Mouse (Mus musculus) testis, adult 2 months (tissue): ENCODE results near the gene Sdr39u1. TPM values are rescaled to one million over a fixed set of nuclear protein-coding genes. Genes with fewer than 3 reads are reported as not detected.

Source experiments
- H3K27ac ChIP-seq: fragments of 200-500 bp; 2 replicates; pipeline ENCODE4 v1.5.1; 2012; ENCODE audit warnings: low read depth, low read length; ENCODE audit not compliant: control insufficient read depth, insufficient read depth
- H3K27me3 ChIP-seq: fragments of 200-500 bp; 2 replicates; pipeline ENCODE4 v1.6.1; 2012; ENCODE audit warnings: mild to moderate bottlenecking, low read length, moderate library complexity; ENCODE audit not compliant: control insufficient read depth, insufficient read depth
- H3K36me3 ChIP-seq: fragments of 200-500 bp; 2 replicates; pipeline ENCODE4 v1.6.1; 2012; ENCODE audit warnings: mild to moderate bottlenecking, low read length; ENCODE audit not compliant: control insufficient read depth, insufficient read depth
- H3K4me1 ChIP-seq: fragments of 200-500 bp; 2 replicates; pipeline ENCODE4 v1.6.1; 2012; ENCODE audit warnings: low read length; ENCODE audit not compliant: control insufficient read depth, insufficient read depth
- H3K4me3 ChIP-seq: fragments of 200-500 bp; 2 replicates; pipeline ENCODE4 v1.5.1; 2012; ENCODE audit warnings: low read depth, mild to moderate bottlenecking, low read length, moderate library complexity, mixed read lengths; ENCODE audit not compliant: control insufficient read depth
- CTCF ChIP-seq: fragments of 200-500 bp; IDR thresholded peaks from 2 replicates; pipeline ENCODE4 v1.5.1; 2012; ENCODE audit warnings: low read depth, mild to moderate bottlenecking, inconsistent platforms, low read length, moderate library complexity; ENCODE audit not compliant: control insufficient read depth, insufficient read depth, insufficient replicate concordance
- POLR2A ChIP-seq: fragments of 200-500 bp; IDR thresholded peaks from 2 replicates; pipeline ENCODE4 v1.6.1; 2012; ENCODE audit warnings: low read depth, mild to moderate bottlenecking, inconsistent platforms, low read length, moderate library complexity; ENCODE audit not compliant: control insufficient read depth
- polyA plus RNA-seq: library from polyadenylated mRNA; depleted of rRNA; stranded (reverse); fragments of >200 nt; gene quantifications from 2 replicates; pipeline ENCODE4 v1.2.3, GENCODE M21; 2012

Gene Sdr39u1
- polyA plus RNA-seq, 1 experiment, result 50.7 TPM

- no peaks in the 10 kb centered on the region for H3K27me3 ChIP-seq
- H3K4me1 ChIP-seq, result peaks cover 4% of the 10 kb centered on the region
- no peak overlapping the region for H3K27ac ChIP-seq
- H3K36me3 ChIP-seq, result no peaks in the 10 kb centered on the region
- TF ChIP-seq POLR2A (no peak), CTCF (no peak)
- no peak overlapping the region for H3K4me3 ChIP-seq
Measured at GRCm38 (mm10) chr14:55929263-55929997, 29.3 kb upstream of the Sdr39u1 start.

DNA sequence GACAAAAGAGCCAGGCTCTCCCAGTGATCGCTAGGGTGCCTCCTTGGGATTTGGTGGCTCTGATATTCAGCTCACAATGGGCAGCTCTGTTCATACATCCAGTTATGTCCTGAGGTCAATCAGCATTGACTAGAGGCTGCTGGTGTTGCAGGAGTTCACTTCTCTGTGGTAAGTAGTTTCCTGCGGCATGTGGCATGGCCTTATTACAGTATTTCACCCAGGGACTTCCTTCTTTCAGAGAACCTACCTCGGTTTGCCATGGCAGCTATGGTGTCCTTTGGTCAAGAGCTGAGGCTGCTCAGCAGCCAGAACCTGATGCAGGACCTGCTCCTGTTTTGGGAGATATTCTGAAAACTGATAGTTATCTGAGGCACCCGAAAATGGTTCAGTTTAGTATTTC lies 26.8 kb upstream of the Sdr39u1 start:
- Histone ChIP-seq H3K4me3 (no peak overlapping the region), H3K27ac (no peak overlapping the region), H3K27me3 (no peaks in the 10 kb centered on the region), H3K4me1 (peaks cover 4% of the 10 kb centered on the region), H3K36me3 (no peaks in the 10 kb centered on the region)
- TF ChIP-seq CTCF (no peak), POLR2A (no peak)

- no peaks in the 10 kb centered on the region for H3K4me1 ChIP-seq
- no peaks in the 10 kb centered on the region for H3K27me3 ChIP-seq
- H3K4me3 ChIP-seq, result no peak overlapping the region
- H3K27ac ChIP-seq, result no peak overlapping the region
- TF ChIP-seq POLR2A, result no peak
- no peak for TF ChIP-seq CTCF
- H3K36me3 ChIP-seq, result no peaks in the 10 kb centered on the region
Measured at GRCm38 (mm10) chr14:55922475-55923232, 22.6 kb upstream of the Sdr39u1 start.

DNA sequence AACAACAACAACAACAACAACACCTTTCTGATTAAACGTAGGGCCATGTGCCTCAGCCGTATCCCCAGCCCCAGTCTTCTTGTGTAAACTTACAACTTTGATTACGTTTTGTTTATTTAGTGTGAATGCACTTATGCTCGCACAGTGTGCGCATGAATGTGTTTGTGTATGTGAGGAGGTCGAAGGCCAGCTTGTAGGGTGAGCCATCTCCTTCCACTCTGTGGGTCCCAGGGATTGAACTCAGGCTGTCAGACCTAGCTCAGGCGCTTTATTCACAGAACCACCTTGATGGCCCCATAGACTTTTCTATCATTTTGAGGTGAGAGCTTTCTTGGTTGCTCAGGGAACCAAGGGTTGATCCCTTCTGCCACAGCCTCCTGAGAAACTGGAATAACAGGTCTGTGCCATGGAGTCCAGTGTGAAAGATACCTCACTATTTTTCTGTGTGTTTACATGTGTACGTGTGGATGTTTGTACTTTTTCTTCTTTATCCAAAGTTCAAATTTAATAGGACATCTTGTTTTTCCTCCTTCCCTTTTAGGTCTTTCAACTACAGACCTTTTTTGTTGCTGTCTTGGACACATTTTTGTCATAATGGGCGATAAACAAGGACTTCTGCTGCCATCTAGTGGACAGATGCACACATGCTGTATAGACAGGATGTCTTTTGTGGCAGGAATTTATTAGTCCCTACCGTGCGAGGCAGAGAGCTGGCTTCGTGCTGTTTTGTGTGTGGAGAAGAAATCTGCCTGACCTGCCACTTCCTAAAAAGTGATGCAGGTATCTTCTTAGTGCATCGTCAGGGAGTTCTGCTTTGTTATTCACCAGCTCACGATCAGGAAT lies 18.4 kb upstream of the Sdr39u1 start:
- no peak overlapping the region for H3K4me3 ChIP-seq
- H3K36me3 ChIP-seq, result no peaks in the 10 kb centered on the region
- H3K27me3 ChIP-seq, result no peaks in the 10 kb centered on the region
- H3K27ac ChIP-seq, result no peak overlapping the region
- H3K4me1 ChIP-seq, result no peaks in the 10 kb centered on the region
- TF ChIP-seq POLR2A, result no peak
- peak; percentile 22; the same call in 1 of the 2 replicates for TF ChIP-seq CTCF

DNA sequence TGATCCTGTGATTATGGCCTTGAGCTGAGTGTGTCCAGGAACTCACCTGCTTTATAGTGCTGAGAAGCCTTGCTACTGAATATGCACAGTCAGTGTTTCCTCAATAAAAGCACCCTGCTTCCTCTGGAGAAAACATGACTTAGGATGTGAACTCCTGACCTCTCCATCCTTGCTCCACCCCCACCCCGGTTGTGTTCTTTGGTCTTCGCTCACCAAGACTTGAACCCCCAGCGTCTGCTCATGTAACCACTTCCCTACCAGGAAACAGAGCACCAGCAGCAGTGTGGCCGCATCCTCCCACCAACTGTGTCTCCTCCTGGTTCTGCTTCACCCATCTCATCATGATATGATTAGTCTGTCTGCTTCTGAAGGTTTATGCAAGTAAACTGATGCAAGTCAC lies 13.3 kb upstream of the Sdr39u1 start:
- TF ChIP-seq POLR2A, result no peak
- Histone ChIP-seq H3K27ac (no peak overlapping the region), H3K4me3 (no peak overlapping the region), H3K4me1 (no peaks in the 10 kb centered on the region), H3K36me3 (no peaks in the 10 kb centered on the region), H3K27me3 (no peaks in the 10 kb centered on the region)

- H3K4me1 ChIP-seq, result peaks cover 3% of the 10 kb centered on the region; the same call in 1 of the 2 replicates
- no peaks in the 10 kb centered on the region for H3K36me3 ChIP-seq
- H3K27ac ChIP-seq, result no peak overlapping the region
- TF ChIP-seq CTCF, result no peak
- no peak for TF ChIP-seq POLR2A
- no peaks in the 10 kb centered on the region for H3K27me3 ChIP-seq
- no peak overlapping the region for H3K4me3 ChIP-seq
Measured at GRCm38 (mm10) chr14:55905518-55905917, 5.4 kb upstream of the Sdr39u1 start.

DNA sequence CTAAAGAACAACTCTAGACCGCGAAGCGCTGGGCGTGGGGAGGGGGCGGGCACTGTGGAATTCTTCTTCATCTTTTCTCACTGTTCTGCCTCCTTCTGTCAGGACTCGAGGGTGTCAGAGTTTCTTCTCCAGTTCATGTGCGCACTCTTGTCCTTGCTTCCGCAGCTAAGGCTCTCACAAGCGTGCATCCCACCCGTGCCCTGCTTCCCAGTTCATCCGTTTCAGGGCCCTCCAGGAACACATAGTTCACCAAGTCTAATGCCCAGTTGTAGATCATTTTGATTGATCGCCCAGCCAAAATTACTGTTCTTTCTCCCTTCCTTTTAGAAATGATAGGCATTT lies 292 bp upstream of the Sdr39u1 start:
- peak overlapping the region; percentile 68 for H3K27ac ChIP-seq
- TF ChIP-seq CTCF (no peak), POLR2A (no peak)

More for the DNA sequence above, 292 bp upstream of the Sdr39u1 start:
- Histone ChIP-seq H3K36me3 (no peaks in the 10 kb centered on the region), H3K4me1 (peaks cover 16% of the 10 kb centered on the region), H3K4me3 (peak overlapping the region; percentile 92), H3K27me3 (no peaks in the 10 kb centered on the region)
